ENCODE assay signal across 8 mouse cellular contexts in genomic region chr1:193541934-193542580, GRCm38 (mm10).
DNase-seq lines count a peak whose midpoint lies in the region; ATAC-seq and TF ChIP-seq lines count a peak whose summit lies in the region.

No protein-coding gene starts in this region.

- TF ChIP-seq CTCF in kidney, adult 2 months (conservative IDR thresholded peaks at IDR 0.05; ENCODE audit: insufficient read depth, insufficient read length, low read depth, low read length): no peak
- no peak for TF ChIP-seq CTCF in heart, postnatal 0 days (IDR thresholded peaks at IDR 0.05; ENCODE audit: low read depth)

- no peak for TF ChIP-seq EP300 in heart, postnatal 0 days (IDR thresholded peaks at IDR 0.05; ENCODE audit: low read depth)

- peak; percentile 30 for DNase-seq in kidney, adult 2 months
- DNase-seq in kidney, adult 11 months: no peak
- peak; percentile 25 to 46 for DNase-seq in adrenal gland, postnatal 36 days
- no peak for DNase-seq in heart, postnatal 0 days (ENCODE audit: low spot score)
- DNase-seq in neural tube, embryonic 11.5 days (ENCODE audit: low spot score): no peak
- DNase-seq in cerebellum, adult 18-20 months: no peak
- DNase-seq in gastrocnemius, postnatal 4 days (ENCODE audit: low spot score in 2 of 2): no peak

- no peak for TF ChIP-seq POLR2A in kidney, adult 2 months (IDR thresholded peaks at IDR 0.05; ENCODE audit: low read depth, low read length)

- peak overlapping the region; percentile 13; the same call in 1 of the 2 replicates for H3K4me2 ChIP-seq in heart, postnatal 0 days (ENCODE audit: low read depth, low read length)
- H3K4me2 ChIP-seq in neural tube, embryonic 11.5 days (ENCODE audit: low read depth): no peak overlapping the region

- H3K4me3 ChIP-seq in kidney, adult 2 months (ENCODE audit: insufficient read depth, low read depth, low read length): no peak overlapping the region
- H3K4me3 ChIP-seq in heart, postnatal 0 days (ENCODE audit: low read depth, low read length): no peak overlapping the region
- no peak overlapping the region for H3K4me3 ChIP-seq in neural tube, embryonic 11.5 days (ENCODE audit: low read depth, low read length)

- 46% methylated on average over 13 of the region's 13 CpGs for WGBS in kidney, adult 2 months
- 28% methylated on average over 13 of the region's 13 CpGs for WGBS in heart, postnatal 0 days
- 27% methylated on average over 13 of the region's 13 CpGs for WGBS in neural tube, embryonic 11.5 days

- H3K27ac ChIP-seq in kidney, adult 2 months (ENCODE audit: insufficient read depth, low read depth, low read length): no peak overlapping the region
- no peak overlapping the region for H3K27ac ChIP-seq in heart, postnatal 0 days (ENCODE audit: low read depth)
- H3K27ac ChIP-seq in neural tube, embryonic 11.5 days (ENCODE audit: low read depth, low read length): no peak overlapping the region

- H3K4me1 ChIP-seq in kidney, adult 2 months (ENCODE audit: control insufficient read depth, insufficient read depth, low read length): 0 out of 2 replicates have a peak, but pooled peaks cover 2% of the 10 kb centered on the region
- H3K4me1 ChIP-seq in heart, postnatal 0 days (ENCODE audit: control insufficient read depth, insufficient read depth): no peaks in the 10 kb centered on the region
- no peaks in the 10 kb centered on the region; the same call in 1 of the 2 replicates for H3K4me1 ChIP-seq in neural tube, embryonic 11.5 days (ENCODE audit: control insufficient read depth, insufficient read depth, low read length)

- ATAC-seq in heart, postnatal 0 days (ENCODE audit: insufficient read depth, low read depth): no peak
- 0 out of 2 replicates have a peak, but pooled peaks have one; percentile 46 for ATAC-seq in neural tube, embryonic 11.5 days (ENCODE audit: insufficient read depth, low FRiP score, low TSS enrichment)
- ATAC-seq in erythroid progenitor cell, adult 5-6 weeks (replicated peaks; ENCODE audit: low FRiP score, poor library complexity, severe bottlenecking): no peak

- H3K36me3 ChIP-seq in kidney, adult 2 months (ENCODE audit: control insufficient read depth, insufficient read depth, low read length): no peaks in the 10 kb centered on the region
- H3K36me3 ChIP-seq in heart, postnatal 0 days (replicated peaks; ENCODE audit: control insufficient read depth, insufficient read depth, low read length): no peaks in the 10 kb centered on the region
- H3K36me3 ChIP-seq in neural tube, embryonic 11.5 days (ENCODE audit: control insufficient read depth, insufficient read depth, low read length): no peaks in the 10 kb centered on the region

- no peaks in the 10 kb centered on the region for H3K9me3 ChIP-seq in heart, postnatal 0 days (replicated peaks; ENCODE audit: control insufficient read depth, low read length)
- no peaks in the 10 kb centered on the region for H3K9me3 ChIP-seq in neural tube, embryonic 11.5 days (ENCODE audit: control insufficient read depth, low read length)

- no peaks in the 10 kb centered on the region for H3K27me3 ChIP-seq in kidney, adult 2 months (replicated peaks; ENCODE audit: control insufficient read depth, insufficient read depth, low read length)
- H3K27me3 ChIP-seq in heart, postnatal 0 days (ENCODE audit: control insufficient read depth, insufficient read depth, low read length): no peaks in the 10 kb centered on the region
- no peaks in the 10 kb centered on the region for H3K27me3 ChIP-seq in neural tube, embryonic 11.5 days (ENCODE audit: control insufficient read depth, insufficient read depth, low read length)

- no peak overlapping the region for H3K9ac ChIP-seq in heart, postnatal 0 days (replicated peaks; ENCODE audit: low read depth, low read length)
- H3K9ac ChIP-seq in neural tube, embryonic 11.5 days (ENCODE audit: low read length): peak overlapping the region; percentile 18

Comparison
In these comparisons a context has a peak if more than half of its experiments do, and no peak if none do; other contexts are left out.
1. DNase-seq: peak in kidney, adult 2 months (single experiment) and adrenal gland, postnatal 36 days (2 of 2); none in kidney, adult 11 months (single experiment), heart, postnatal 0 days (single experiment), neural tube, embryonic 11.5 days (single experiment), cerebellum, adult 18-20 months (0 of 2) and gastrocnemius, postnatal 4 days (0 of 2).